Mouse (Mus musculus) lung, postnatal 0 days (tissue): ENCODE data around the gene Gm28230. TPM values are rescaled to one million over a fixed set of nuclear protein-coding genes. Genes with fewer than 3 reads are reported as not detected.
A peak's percentile ranks its signal among the peaks of the same experiment; 100 is the strongest.

ENCODE experiments used
- ATAC-seq: fragments of 200-750 bp; cut with Nextera tagmentation; 2 replicates; pipeline ENCODE4 v1.8.0; 2017; ENCODE audit warnings: moderate library complexity
- DNase-seq: peaks from one replicate; pipeline ENCODE4 v3.0.0-alpha.2; 2016; ENCODE audit warnings: low spot score
- H3K27ac ChIP-seq: fragments of 300-500 bp; sonication (generic); 2 replicates; pipeline ENCODE4 v1.5.1; 2014; ENCODE audit warnings: antibody characterized with exemption, mild to moderate bottlenecking, low read length, mixed read lengths
- H3K27me3 ChIP-seq: fragments of 300-500 bp; sonication (generic); replicated peaks from 2 replicates; pipeline ENCODE4 v1.6.1; 2014; ENCODE audit warnings: low read length, mixed read lengths; ENCODE audit not compliant: insufficient read depth
- H3K36me3 ChIP-seq: fragments of 300-500 bp; sonication (generic); 2 replicates; pipeline ENCODE4 v1.6.1; 2014; ENCODE audit warnings: low read length, mixed read lengths; ENCODE audit not compliant: insufficient read depth
- H3K4me1 ChIP-seq: fragments of 300-500 bp; sonication (generic); 2 replicates; pipeline ENCODE4 v1.6.1; 2014; ENCODE audit warnings: antibody characterized with exemption, low read depth, low read length, mixed read lengths; ENCODE audit not compliant: insufficient read depth
- H3K4me2 ChIP-seq: fragments of 300-500 bp; sonication (generic); replicated peaks from 2 replicates; pipeline ENCODE4 v1.6.1; 2014; ENCODE audit warnings: low read depth, mild to moderate bottlenecking, low read length, moderate library complexity, mixed read lengths
- H3K4me3 ChIP-seq: fragments of 300-500 bp; sonication (generic); 2 replicates; pipeline ENCODE4 v1.5.1; 2014; ENCODE audit warnings: low read depth, low read length
- H3K9ac ChIP-seq: fragments of 300-500 bp; sonication (generic); replicated peaks from 2 replicates; pipeline ENCODE4 v1.6.1; 2014; ENCODE audit warnings: low read depth, mild to moderate bottlenecking
- H3K9me3 ChIP-seq: fragments of 300-500 bp; sonication (generic); 2 replicates; pipeline ENCODE4 v1.6.1; 2016; ENCODE audit warnings: low read length, mixed read lengths
- CTCF ChIP-seq: IDR thresholded peaks from 2 replicates; pipeline ENCODE4 v1.5.1; 2016; ENCODE audit warnings: antibody characterized with exemption, mild to moderate bottlenecking
- EP300 ChIP-seq: IDR thresholded peaks from 2 replicates; pipeline ENCODE4 v1.6.1; 2016; ENCODE audit warnings: antibody characterized with exemption, mild to moderate bottlenecking, control low read depth
- WGBS: fragments of 180-500 bp; shearing (Covaris S2); extraction: QIAGEN DNeasy Blood & Tissue Kit; methylation state at CpG from one replicate; pipeline ENCODE4 v1.1.7; 2014; 5-methylcytosine and 5-hydroxymethylcytosine counted together
- polyA plus RNA-seq: library from polyadenylated mRNA; unstranded; fragments of >200 nt; fragmentation: Nextera tagmentation; extraction: Ambion mirVana; gene quantifications from 2 replicates; pipeline ENCODE4 v1.2.1, GENCODE M21; 2015

The Gm28230 gene
- polyA plus RNA-seq, 1 experiment from 2014 or later: not detected

DNA sequence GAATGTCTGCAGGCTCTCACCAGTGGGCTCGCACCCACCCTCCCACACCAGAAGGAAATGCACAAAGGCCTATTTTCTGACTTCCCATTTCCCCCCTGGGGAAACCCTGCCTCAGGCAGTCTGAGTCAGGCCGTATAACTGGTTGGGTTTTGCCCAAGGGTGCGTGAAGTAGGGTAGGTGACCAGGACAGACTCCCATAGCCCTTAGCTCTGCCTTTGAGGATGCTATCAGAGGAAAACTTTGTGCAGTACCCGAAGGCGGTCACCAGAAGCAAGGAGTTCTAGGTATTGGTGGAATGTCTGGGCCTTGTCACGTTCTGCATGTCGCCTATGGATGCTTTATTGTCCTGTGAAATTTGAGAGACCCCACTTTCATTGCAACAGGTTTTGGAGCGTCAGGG, 3.6 kb upstream of the Gm28230 start:
- no peak for DNase-seq
- no peak for TF ChIP-seq CTCF
- TF ChIP-seq EP300: no peak
- peaks cover 87% of the 10 kb centered on the region for H3K27me3 ChIP-seq
- H3K27ac ChIP-seq: no peak overlapping the region
- no peaks in the 10 kb centered on the region for H3K36me3 ChIP-seq
- H3K9me3 ChIP-seq: no peaks in the 10 kb centered on the region
- no peak for ATAC-seq
- WGBS: 15% methylated on average over 8 of the region's 8 CpGs
- no peak overlapping the region for H3K9ac ChIP-seq
- no peak overlapping the region for H3K4me2 ChIP-seq
- H3K4me3 ChIP-seq: no peak overlapping the region
- 0 out of 2 replicates have a peak, but pooled peaks cover 3% of the 10 kb centered on the region for H3K4me1 ChIP-seq

GRCm38 (mm10) chr2:74724244-74725015, 2.1 kb upstream of the Gm28230 start:
- TF ChIP-seq EP300 (no peak), CTCF (no peak)
- Histone ChIP-seq H3K9me3 (no peaks in the 10 kb centered on the region), H3K4me1 (0 out of 2 replicates have a peak, but pooled peaks cover 3% of the 10 kb centered on the region), H3K4me3 (no peak overlapping the region), H3K9ac (no peak overlapping the region), H3K4me2 (no peak overlapping the region), H3K27ac (no peak overlapping the region), H3K36me3 (no peaks in the 10 kb centered on the region), H3K27me3 (peaks cover 92% of the 10 kb centered on the region)
- DNase-seq (no peak), ATAC-seq (no peak)
- 24% methylated on average over 7 of the region's 7 CpGs for WGBS

DNA sequence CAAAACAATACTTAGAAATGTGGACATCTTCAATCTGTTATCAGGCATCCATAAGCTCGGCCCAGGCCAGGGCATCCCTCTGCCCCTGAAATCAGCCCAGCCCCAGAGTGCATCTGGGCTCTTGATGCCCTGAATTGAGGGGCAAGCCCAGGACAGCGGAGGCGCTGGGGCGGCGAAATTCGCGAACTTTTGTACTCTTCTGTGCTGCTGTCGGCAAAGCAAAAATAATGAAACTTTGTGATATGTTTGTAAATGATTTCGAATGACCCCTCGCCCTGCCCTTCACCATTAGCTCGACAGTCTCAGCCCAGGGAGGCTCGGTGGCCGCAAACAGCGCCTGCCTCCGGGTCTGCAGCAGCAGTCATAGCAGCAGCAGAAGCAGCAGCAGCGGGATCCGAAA, 1.4 kb upstream of the Gm28230 start:
- ATAC-seq (no peak), DNase-seq (no peak)
- Histone ChIP-seq H3K27ac (no peak overlapping the region), H3K36me3 (no peaks in the 10 kb centered on the region), H3K4me1 (0 out of 2 replicates have a peak, but pooled peaks cover 3% of the 10 kb centered on the region), H3K27me3 (peaks cover 90% of the 10 kb centered on the region), H3K4me3 (no peak overlapping the region), H3K9ac (no peak overlapping the region), H3K4me2 (no peak overlapping the region), H3K9me3 (no peaks in the 10 kb centered on the region)
- WGBS: 10% methylated on average over 17 of the region's 17 CpGs
- no peak for TF ChIP-seq CTCF
- no peak for TF ChIP-seq EP300

DNA sequence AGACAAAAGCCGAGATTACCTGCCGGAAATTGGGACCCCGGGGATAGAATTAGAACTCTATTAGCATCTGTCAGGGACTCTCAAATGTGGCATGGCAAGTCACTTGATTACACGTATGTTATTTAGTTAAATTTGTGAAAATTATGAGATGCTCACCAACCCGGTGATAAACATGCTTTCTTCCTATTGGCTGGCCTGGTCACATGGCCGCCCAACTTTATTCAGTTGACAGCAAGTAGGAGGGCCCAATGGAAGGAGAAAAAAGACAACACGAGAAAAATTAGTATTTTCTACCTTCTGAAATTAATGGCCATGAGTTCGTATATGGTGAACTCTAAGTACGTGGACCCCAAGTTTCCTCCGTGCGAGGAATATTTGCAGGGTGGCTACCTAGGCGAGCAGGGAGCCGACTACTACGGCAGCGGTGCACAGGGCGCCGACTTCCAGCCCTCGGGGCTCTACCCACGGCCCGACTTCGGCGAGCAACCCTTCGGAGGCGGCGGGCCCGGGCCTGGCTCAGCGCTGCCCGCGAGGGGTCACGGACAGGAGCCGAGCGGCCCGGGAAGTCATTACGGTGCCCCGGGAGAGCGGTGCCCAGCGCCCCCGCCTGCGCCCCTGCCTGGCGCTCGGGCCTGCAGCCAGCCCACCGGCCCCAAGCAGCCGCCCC, 578 bp downstream of the Gm28230 start:
- H3K4me1 ChIP-seq: 0 out of 2 replicates have a peak, but pooled peaks cover 3% of the 10 kb centered on the region
- H3K4me2 ChIP-seq: no peak overlapping the region
- no peaks in the 10 kb centered on the region for H3K9me3 ChIP-seq
- no peak for TF ChIP-seq CTCF
- TF ChIP-seq EP300: no peak
- WGBS: 2% methylated on average over 43 of the region's 43 CpGs
- peak overlapping the region; percentile 8; the same call in 1 of the 2 replicates for H3K4me3 ChIP-seq
- no peak overlapping the region for H3K9ac ChIP-seq
- ATAC-seq (no peak), DNase-seq (no peak)
- H3K36me3 ChIP-seq: no peaks in the 10 kb centered on the region
- H3K27me3 ChIP-seq: peaks cover 90% of the 10 kb centered on the region
- H3K27ac ChIP-seq: no peak overlapping the region

DNA sequence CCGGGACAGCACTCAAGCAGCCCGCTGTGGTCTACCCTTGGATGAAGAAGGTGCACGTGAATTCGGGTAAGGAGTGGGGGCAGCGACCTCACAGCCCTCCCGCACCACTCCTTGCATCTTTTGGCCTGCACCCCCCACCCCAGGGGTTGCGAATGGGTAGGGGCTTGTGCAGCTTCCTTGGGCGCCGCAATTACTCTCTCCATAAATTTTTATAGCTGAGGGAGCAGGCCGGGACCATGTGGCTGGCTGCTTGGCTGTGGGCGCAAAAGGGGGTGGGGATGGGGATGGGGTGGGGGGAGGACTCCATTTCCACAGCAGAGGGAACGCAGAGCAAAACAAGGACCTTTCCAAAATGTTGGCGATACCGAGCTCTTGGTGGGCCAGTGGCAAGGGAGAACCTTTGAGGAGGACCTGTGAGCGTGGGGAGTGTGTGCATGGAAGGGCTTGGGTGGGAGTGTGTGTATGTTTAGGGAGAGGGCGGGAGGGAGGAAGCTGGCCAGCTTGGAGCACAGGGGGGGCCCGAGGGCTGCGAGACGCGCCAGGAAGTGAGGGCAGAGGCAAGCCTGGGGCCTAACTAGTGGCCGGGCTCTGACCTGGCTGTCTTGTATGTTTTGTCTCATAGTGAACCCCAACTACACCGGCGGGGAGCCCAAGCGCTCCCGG, 1.2 kb downstream of the Gm28230 start:
- H3K9ac ChIP-seq: no peak overlapping the region
- 0 out of 2 replicates have a peak, but pooled peaks cover 3% of the 10 kb centered on the region for H3K4me1 ChIP-seq
- TF ChIP-seq EP300 (no peak), CTCF (no peak)
- H3K27me3 ChIP-seq: peaks cover 92% of the 10 kb centered on the region
- no peaks in the 10 kb centered on the region for H3K36me3 ChIP-seq
- no peak for DNase-seq
- no peaks in the 10 kb centered on the region for H3K9me3 ChIP-seq
- 5% methylated on average over 24 of the region's 25 CpGs for WGBS
- no peak for ATAC-seq
- 0 out of 2 replicates have a peak overlapping the region, but pooled peaks have one; percentile 8 for H3K4me3 ChIP-seq
- H3K4me2 ChIP-seq: no peak overlapping the region
- H3K27ac ChIP-seq: no peak overlapping the region

DNA sequence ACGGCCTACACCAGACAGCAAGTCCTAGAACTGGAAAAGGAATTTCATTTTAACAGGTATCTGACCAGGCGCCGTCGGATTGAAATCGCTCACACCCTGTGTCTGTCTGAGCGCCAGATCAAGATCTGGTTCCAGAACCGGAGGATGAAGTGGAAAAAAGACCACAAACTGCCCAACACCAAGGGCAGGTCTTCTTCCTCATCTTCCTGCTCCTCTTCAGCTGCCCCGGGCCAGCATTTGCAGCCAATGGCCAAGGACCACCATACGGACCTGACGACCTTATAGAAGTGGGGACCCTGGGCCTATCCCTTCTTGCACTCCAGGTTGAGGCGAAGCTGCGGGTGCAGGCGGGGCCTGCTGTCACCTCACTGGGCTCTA, 1.8 kb downstream of the Gm28230 start:
- no peak for TF ChIP-seq EP300
- TF ChIP-seq CTCF: no peak
- Histone ChIP-seq H3K9me3 (no peaks in the 10 kb centered on the region), H3K27me3 (peaks cover 89% of the 10 kb centered on the region), H3K9ac (no peak overlapping the region), H3K4me3 (no peak overlapping the region), H3K36me3 (no peaks in the 10 kb centered on the region), H3K4me2 (no peak overlapping the region), H3K27ac (no peak overlapping the region), H3K4me1 (0 out of 2 replicates have a peak, but pooled peaks cover 3% of the 10 kb centered on the region)
- DNase-seq (no peak), ATAC-seq (no peak)
- 16% methylated on average over 13 of the region's 13 CpGs for WGBS
